Mouse (Mus musculus) embryonic facial prominence, embryonic 10.5 days (tissue): Measurements from ENCODE around the gene Nprl2. TPM values are rescaled to one million over a fixed set of nuclear protein-coding genes. Genes with fewer than 3 reads are reported as not detected.

ENCODE experiments used
- DNase-seq: peaks from one replicate; pipeline ENCODE4 v3.0.0-alpha.2; 2017; ENCODE audit warnings: low spot score
- H3K27ac ChIP-seq: fragments of 300-500 bp; sonication (generic); replicated peaks from 2 replicates; pipeline ENCODE4 v1.5.1; 2016; ENCODE audit warnings: mild to moderate bottlenecking
- H3K27me3 ChIP-seq: fragments of 300-500 bp; sonication (generic); replicated peaks from 2 replicates; pipeline ENCODE4 v1.6.1; 2016; ENCODE audit warnings: low read depth, mild to moderate bottlenecking; ENCODE audit not compliant: poor library complexity, severe bottlenecking
- H3K36me3 ChIP-seq: fragments of 300-500 bp; sonication (generic); replicated peaks from 2 replicates; pipeline ENCODE4 v1.6.1; 2016; ENCODE audit warnings: mild to moderate bottlenecking, moderate library complexity
- H3K4me1 ChIP-seq: fragments of 300-500 bp; sonication (generic); 2 replicates; pipeline ENCODE4 v1.6.1; 2016
- H3K4me3 ChIP-seq: fragments of 300-500 bp; sonication (generic); 2 replicates; pipeline ENCODE4 v1.5.1; 2016; ENCODE audit warnings: mild to moderate bottlenecking, moderate library complexity
- H3K9me3 ChIP-seq: fragments of 300-500 bp; sonication (generic); 2 replicates; pipeline ENCODE4 v1.6.1; 2016; ENCODE audit warnings: mild to moderate bottlenecking
- WGBS: fragments of 180-500 bp; shearing (Covaris S2); methylation state at CpG from one replicate; pipeline ENCODE4 v1.1.7; 2016; 5-methylcytosine and 5-hydroxymethylcytosine counted together
- polyA plus RNA-seq: library from polyadenylated mRNA; unstranded; fragments of >200 nt; fragmentation: Nextera tagmentation; extraction: Ambion mirVana; gene quantifications from 2 replicates; pipeline ENCODE4 v1.2.1, GENCODE M21; 2016

Gene Nprl2
- polyA plus RNA-seq, 1 experiment from 2014 or later, result 39.4 TPM

- WGBS, result 22% methylated on average over 16 of the region's 16 CpGs
- peak; percentile 92 for DNase-seq
- peaks cover 70% of the 10 kb centered on the region for H3K4me1 ChIP-seq
- H3K27ac ChIP-seq, result peak within 1 kb of the TSS; percentile 86
- H3K27me3 ChIP-seq, result no peaks in the 10 kb centered on the region
- H3K36me3 ChIP-seq, result peaks cover 42% of the 10 kb centered on the region
- peak within 1 kb of the TSS; percentile 59 for H3K4me3 ChIP-seq
- H3K9me3 ChIP-seq, result no peaks in the 10 kb centered on the region
Measured at GRCm38 (mm10) chr9:107576357-107577107, 34.5 kb downstream of the Nprl2 start, which contains the start of gene Hyal1. TSS of gene Hyal1 (plus strand) at chr9:107576927.

GRCm38 (mm10) chr9:107577871-107578270 is 35.8 kb downstream of the Nprl2 start:
- WGBS, result 95% methylated on average over 10 of the region's 10 CpGs
- Histone ChIP-seq H3K4me3 (peak overlapping the region; percentile 59), H3K36me3 (peaks cover 35% of the 10 kb centered on the region), H3K27ac (no peak overlapping the region), H3K9me3 (no peaks in the 10 kb centered on the region), H3K27me3 (no peaks in the 10 kb centered on the region), H3K4me1 (peaks cover 75% of the 10 kb centered on the region)
- no peak for DNase-seq

- DNase-seq, result no peak
- peaks cover 35% of the 10 kb centered on the region for H3K36me3 ChIP-seq
- H3K4me1 ChIP-seq, result peaks cover 75% of the 10 kb centered on the region
- H3K27me3 ChIP-seq, result no peaks in the 10 kb centered on the region
- H3K9me3 ChIP-seq, result no peaks in the 10 kb centered on the region
- 75% methylated on average over 3 of the region's 3 CpGs for WGBS
- peak within 1 kb of the TSS; percentile 93; the same call in 1 of the 2 replicates for H3K27ac ChIP-seq
- H3K4me3 ChIP-seq, result peak within 1 kb of the TSS; percentile 77
Measured at GRCm38 (mm10) chr9:107578587-107578986, 36.6 kb downstream of the Nprl2 start, which contains the start of gene Naa80. TSS of gene Naa80 (plus strand) at chr9:107578887.

- WGBS, result 92% methylated on average over 14 of the region's 14 CpGs
- no peaks in the 10 kb centered on the region for H3K27me3 ChIP-seq
- peaks cover 34% of the 10 kb centered on the region for H3K36me3 ChIP-seq
- H3K4me1 ChIP-seq, result peaks cover 75% of the 10 kb centered on the region
- no peaks in the 10 kb centered on the region for H3K9me3 ChIP-seq
- H3K4me3 ChIP-seq, result peak overlapping the region; percentile 77; the same call in 1 of the 2 replicates
- DNase-seq, result no peak
- H3K27ac ChIP-seq, result peak overlapping the region; percentile 93; the same call in 1 of the 2 replicates
Measured at GRCm38 (mm10) chr9:107579023-107579900, 37.2 kb downstream of the Nprl2 start.

GRCm38 (mm10) chr9:107580501-107581317 is 38.7 kb downstream of the Nprl2 start, which contains the start of gene Hyal3:
TSS of gene Hyal3 (plus strand) at chr9:107580818.
- peak; percentile 86 for DNase-seq
- Histone ChIP-seq H3K4me1 (peaks cover 70% of the 10 kb centered on the region), H3K9me3 (no peaks in the 10 kb centered on the region), H3K27ac (peak within 1 kb of the TSS; percentile 93), H3K36me3 (peaks cover 28% of the 10 kb centered on the region), H3K4me3 (peak within 1 kb of the TSS; percentile 77), H3K27me3 (no peaks in the 10 kb centered on the region)
- under 1% methylated on average over 32 of the region's 32 CpGs for WGBS

- H3K27ac ChIP-seq, result peak overlapping the region; percentile 93
- no peaks in the 10 kb centered on the region for H3K9me3 ChIP-seq
- H3K4me3 ChIP-seq, result peak overlapping the region; percentile 77
- 74% methylated on average over 4 of the region's 4 CpGs for WGBS
- H3K27me3 ChIP-seq, result no peaks in the 10 kb centered on the region
- peaks cover 62% of the 10 kb centered on the region for H3K4me1 ChIP-seq
- no peak for DNase-seq
- peaks cover 28% of the 10 kb centered on the region for H3K36me3 ChIP-seq
Measured at GRCm38 (mm10) chr9:107581584-107581983, 39.6 kb downstream of the Nprl2 start.

GRCm38 (mm10) chr9:107582509-107583062 is 40.6 kb downstream of the Nprl2 start:
- peaks cover 57% of the 10 kb centered on the region for H3K4me1 ChIP-seq
- DNase-seq, result no peak
- H3K27ac ChIP-seq, result no peak overlapping the region
- H3K9me3 ChIP-seq, result no peaks in the 10 kb centered on the region
- peaks cover 28% of the 10 kb centered on the region for H3K36me3 ChIP-seq
- H3K4me3 ChIP-seq, result peak overlapping the region; percentile 77; the same call in 1 of the 2 replicates
- WGBS, result 90% methylated on average over 7 of the region's 7 CpGs
- H3K27me3 ChIP-seq, result no peaks in the 10 kb centered on the region

GRCm38 (mm10) chr9:107583174-107583573 is 41.1 kb downstream of the Nprl2 start:
- no peaks in the 10 kb centered on the region for H3K9me3 ChIP-seq
- WGBS, result 93% methylated on average over 14 of the region's 14 CpGs
- no peak for DNase-seq
- H3K36me3 ChIP-seq, result peaks cover 28% of the 10 kb centered on the region
- H3K27ac ChIP-seq, result no peak overlapping the region
- H3K27me3 ChIP-seq, result no peaks in the 10 kb centered on the region
- H3K4me3 ChIP-seq, result no peak overlapping the region
- peaks cover 55% of the 10 kb centered on the region for H3K4me1 ChIP-seq

- Histone ChIP-seq H3K4me3 (peak overlapping the region; percentile 26), H3K27ac (no peak overlapping the region; the same call in 1 of the 2 replicates), H3K36me3 (peaks cover 47% of the 10 kb centered on the region), H3K4me1 (peaks cover 35% of the 10 kb centered on the region), H3K9me3 (no peaks in the 10 kb centered on the region), H3K27me3 (no peaks in the 10 kb centered on the region)
- DNase-seq, result no peak
- 93% methylated on average over 5 of the region's 5 CpGs for WGBS
Measured at GRCm38 (mm10) chr9:107586504-107586903, 44.5 kb downstream of the Nprl2 start.

GRCm38 (mm10) chr9:107586974-107587832 is 45.2 kb downstream of the Nprl2 start, which contains the start of gene Ifrd2:
TSS of gene Ifrd2 (plus strand) at chr9:107587642.
- Histone ChIP-seq H3K4me1 (peaks cover 28% of the 10 kb centered on the region), H3K36me3 (peaks cover 54% of the 10 kb centered on the region), H3K4me3 (peak within 1 kb of the TSS; percentile 80), H3K9me3 (no peaks in the 10 kb centered on the region), H3K27ac (peak within 1 kb of the TSS; percentile 84), H3K27me3 (no peaks in the 10 kb centered on the region)
- peak; percentile 95 for DNase-seq
- WGBS, result 14% methylated on average over 46 of the region's 46 CpGs
